Mouse (Mus musculus): ENCODE measurements around the gene Ahr. TPM values are rescaled to one million over a fixed set of nuclear protein-coding genes. Genes with fewer than 3 reads are reported as not detected.

Ahr gene
- polyA plus RNA-seq, 1 experiment from 2014 or later, result 18.2 TPM

DNA sequence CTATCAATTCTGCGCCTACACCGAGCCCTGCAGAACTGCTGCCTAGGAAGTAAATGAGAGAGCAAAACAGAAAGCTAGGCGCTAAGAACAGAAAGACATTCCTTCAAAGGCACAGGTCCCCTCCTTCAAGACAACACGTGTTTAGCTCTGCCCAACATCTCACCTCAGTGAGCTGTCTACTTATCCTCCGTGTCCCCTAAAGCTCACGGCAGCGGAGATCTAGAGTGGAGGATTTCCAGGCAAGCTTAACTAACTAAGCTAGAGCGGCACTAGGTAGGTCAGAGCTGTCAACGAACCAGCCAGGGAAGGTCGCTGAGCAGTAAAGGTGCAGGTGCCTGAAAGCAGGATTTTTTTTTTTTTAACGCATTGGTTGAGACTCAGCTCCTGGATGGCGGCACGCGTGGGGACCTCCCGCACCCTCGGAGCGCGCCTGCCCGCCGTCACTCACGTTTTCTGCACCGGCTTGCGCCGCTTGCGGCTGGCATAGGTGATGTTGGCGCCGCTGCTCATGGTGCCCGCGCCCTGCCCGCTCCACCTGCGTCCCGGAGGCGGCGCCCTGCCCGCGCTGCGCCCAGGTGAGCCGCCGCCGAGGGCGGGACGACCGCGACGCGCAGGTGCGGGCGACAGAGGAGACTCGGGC is 604 bp downstream of the Ahr start:
- Histone ChIP-seq H3K9me3 (no peaks in the 10 kb centered on the region), H3K27ac (peak overlapping the region; percentile 84), H3K4me3 (peak overlapping the region; percentile 77), H3K9ac (peak overlapping the region; percentile 61), H3K27me3 (0 out of 2 replicates have a peak, but pooled peaks cover 6% of the 10 kb centered on the region), H3K36me3 (no peaks in the 10 kb centered on the region), H3K4me2 (peak overlapping the region; percentile 99), H3K4me1 (peaks cover 11% of the 10 kb centered on the region)
- under 1% methylated on average over 41 of the region's 49 CpGs for WGBS
- no peak for ATAC-seq (ENCODE audit: insufficient number of reproducible peaks, low FRiP score, low TSS enrichment, low read depth)

GRCm38 (mm10) chr12:35533748-35534113 is 1.1 kb downstream of the Ahr start:
- Histone ChIP-seq H3K27ac (0 out of 2 replicates have a peak overlapping the region, but pooled peaks have one; percentile 84), H3K36me3 (no peaks in the 10 kb centered on the region), H3K9me3 (no peaks in the 10 kb centered on the region), H3K9ac (peak overlapping the region; percentile 61; the same call in 1 of the 2 replicates), H3K4me2 (peak overlapping the region; percentile 99), H3K4me3 (peak overlapping the region; percentile 77), H3K4me1 (peaks cover 11% of the 10 kb centered on the region), H3K27me3 (0 out of 2 replicates have a peak, but pooled peaks cover 6% of the 10 kb centered on the region)
- no peak for ATAC-seq (ENCODE audit: insufficient number of reproducible peaks, low FRiP score, low TSS enrichment, low read depth)

GRCm38 (mm10) chr12:35533133-35533532 is 1.7 kb downstream of the Ahr start:
- H3K27ac ChIP-seq, result no peak overlapping the region
- H3K4me3 ChIP-seq, result peak overlapping the region; percentile 23
- WGBS, result 55% methylated on average over 5 of the region's 5 CpGs
- 0 out of 2 replicates have a peak, but pooled peaks cover 6% of the 10 kb centered on the region for H3K27me3 ChIP-seq
- H3K4me1 ChIP-seq, result peaks cover 11% of the 10 kb centered on the region
- peak overlapping the region; percentile 30 for H3K4me2 ChIP-seq
- no peaks in the 10 kb centered on the region for H3K36me3 ChIP-seq
- no peak overlapping the region for H3K9ac ChIP-seq
- no peaks in the 10 kb centered on the region for H3K9me3 ChIP-seq
- ATAC-seq (ENCODE audit: insufficient number of reproducible peaks, low FRiP score, low TSS enrichment, low read depth), result no peak

GRCm38 (mm10) chr12:35532151-35532550 is 2.7 kb downstream of the Ahr start:
- no peaks in the 10 kb centered on the region for H3K36me3 ChIP-seq
- peak overlapping the region; percentile 30 for H3K4me2 ChIP-seq
- no peak for ATAC-seq (ENCODE audit: insufficient number of reproducible peaks, low FRiP score, low TSS enrichment, low read depth)
- H3K27me3 ChIP-seq, result 0 out of 2 replicates have a peak, but pooled peaks cover 6% of the 10 kb centered on the region
- H3K9ac ChIP-seq, result no peak overlapping the region
- H3K9me3 ChIP-seq, result no peaks in the 10 kb centered on the region
- H3K27ac ChIP-seq, result no peak overlapping the region
- H3K4me3 ChIP-seq, result peak overlapping the region; percentile 16; the same call in 1 of the 2 replicates
- peaks cover 11% of the 10 kb centered on the region for H3K4me1 ChIP-seq
- 17% methylated on average over 5 of the region's 5 CpGs for WGBS

DNA sequence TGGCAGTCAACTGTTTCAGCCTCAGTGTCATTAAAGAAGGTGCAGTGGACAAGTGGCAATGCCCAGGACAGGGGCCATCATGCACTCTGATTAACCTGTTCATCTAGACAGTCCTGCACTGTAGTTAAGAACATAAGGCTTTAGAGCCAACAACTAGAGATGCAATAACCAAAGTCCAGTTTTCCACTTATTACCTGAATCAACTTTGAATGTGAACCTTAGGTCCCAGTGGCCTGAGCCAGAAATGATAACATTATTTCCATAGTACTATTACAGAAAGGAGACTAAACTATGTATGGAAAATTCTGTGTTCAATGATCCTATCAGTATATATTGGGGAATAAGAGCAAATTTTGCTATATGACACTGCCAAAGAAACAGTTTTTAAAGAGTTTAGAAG is 4.3 kb downstream of the Ahr start:
- Histone ChIP-seq H3K36me3 (no peaks in the 10 kb centered on the region), H3K27me3 (0 out of 2 replicates have a peak, but pooled peaks cover 6% of the 10 kb centered on the region), H3K4me3 (no peak overlapping the region), H3K27ac (no peak overlapping the region), H3K9me3 (no peaks in the 10 kb centered on the region), H3K9ac (no peak overlapping the region), H3K4me1 (peaks cover 11% of the 10 kb centered on the region), H3K4me2 (no peak overlapping the region)
- ATAC-seq (ENCODE audit: insufficient number of reproducible peaks, low FRiP score, low TSS enrichment, low read depth), result no peak

- 64% methylated on average over 6 of the region's 6 CpGs for WGBS
- no peaks in the 10 kb centered on the region for H3K9me3 ChIP-seq
- H3K4me2 ChIP-seq, result no peak overlapping the region
- H3K4me3 ChIP-seq, result no peak overlapping the region
- no peaks in the 10 kb centered on the region for H3K27me3 ChIP-seq
- H3K4me1 ChIP-seq, result no peaks in the 10 kb centered on the region
- H3K36me3 ChIP-seq, result 0 out of 2 replicates have a peak, but pooled peaks cover 5% of the 10 kb centered on the region
- no peak overlapping the region for H3K27ac ChIP-seq
- no peak overlapping the region for H3K9ac ChIP-seq
- no peak for ATAC-seq (ENCODE audit: insufficient number of reproducible peaks, low FRiP score, low TSS enrichment, low read depth)
These were observed 7.4 kb downstream of the Ahr start for GRCm38 (mm10) chr12:35527429-35527828.

- Histone ChIP-seq H3K27ac (no peak overlapping the region), H3K27me3 (no peaks in the 10 kb centered on the region), H3K4me1 (no peaks in the 10 kb centered on the region), H3K36me3 (0 out of 2 replicates have a peak, but pooled peaks cover 5% of the 10 kb centered on the region), H3K4me2 (no peak overlapping the region), H3K4me3 (no peak overlapping the region), H3K9me3 (no peaks in the 10 kb centered on the region), H3K9ac (no peak overlapping the region)
- ATAC-seq (ENCODE audit: insufficient number of reproducible peaks, low FRiP score, low TSS enrichment, low read depth), result no peak
- 90% methylated on average over 9 of the region's 9 CpGs for WGBS
These were observed 12.2 kb downstream of the Ahr start for GRCm38 (mm10) chr12:35522585-35523103.

GRCm38 (mm10) chr12:35515621-35516020 is 19.2 kb downstream of the Ahr start:
- 49% methylated on average over 3 of the region's 3 CpGs for WGBS
- Histone ChIP-seq H3K27me3 (no peaks in the 10 kb centered on the region), H3K4me3 (no peak overlapping the region), H3K36me3 (peaks cover 3% of the 10 kb centered on the region; the same call in 1 of the 2 replicates), H3K4me2 (no peak overlapping the region), H3K27ac (no peak overlapping the region), H3K9me3 (no peaks in the 10 kb centered on the region), H3K4me1 (no peaks in the 10 kb centered on the region), H3K9ac (no peak overlapping the region)
- ATAC-seq (ENCODE audit: insufficient number of reproducible peaks, low FRiP score, low TSS enrichment, low read depth), result no peak

- H3K9ac ChIP-seq, result no peak overlapping the region
- no peak overlapping the region for H3K4me2 ChIP-seq
- no peak for ATAC-seq (ENCODE audit: insufficient number of reproducible peaks, low FRiP score, low TSS enrichment, low read depth)
- WGBS, result 51% methylated on average over 2 of the region's 2 CpGs
- no peaks in the 10 kb centered on the region for H3K4me1 ChIP-seq
- H3K27ac ChIP-seq, result no peak overlapping the region
- H3K9me3 ChIP-seq, result no peaks in the 10 kb centered on the region
- peaks cover 5% of the 10 kb centered on the region; the same call in 1 of the 2 replicates for H3K36me3 ChIP-seq
- H3K27me3 ChIP-seq, result no peaks in the 10 kb centered on the region
- no peak overlapping the region for H3K4me3 ChIP-seq
These were observed 20.2 kb downstream of the Ahr start for GRCm38 (mm10) chr12:35514671-35515070.

- H3K27ac ChIP-seq, result no peak overlapping the region
- no peaks in the 10 kb centered on the region for H3K4me1 ChIP-seq
- H3K9ac ChIP-seq, result no peak overlapping the region
- no peaks in the 10 kb centered on the region for H3K9me3 ChIP-seq
- H3K27me3 ChIP-seq, result no peaks in the 10 kb centered on the region
- WGBS, result 89% methylated on average over 5 of the region's 5 CpGs
- ATAC-seq (ENCODE audit: insufficient number of reproducible peaks, low FRiP score, low TSS enrichment, low read depth), result no peak
- no peak overlapping the region for H3K4me2 ChIP-seq
- H3K4me3 ChIP-seq, result no peak overlapping the region
- peaks cover 5% of the 10 kb centered on the region; the same call in 1 of the 2 replicates for H3K36me3 ChIP-seq
These were observed 24.1 kb downstream of the Ahr start for GRCm38 (mm10) chr12:35510711-35511110.

DNA sequence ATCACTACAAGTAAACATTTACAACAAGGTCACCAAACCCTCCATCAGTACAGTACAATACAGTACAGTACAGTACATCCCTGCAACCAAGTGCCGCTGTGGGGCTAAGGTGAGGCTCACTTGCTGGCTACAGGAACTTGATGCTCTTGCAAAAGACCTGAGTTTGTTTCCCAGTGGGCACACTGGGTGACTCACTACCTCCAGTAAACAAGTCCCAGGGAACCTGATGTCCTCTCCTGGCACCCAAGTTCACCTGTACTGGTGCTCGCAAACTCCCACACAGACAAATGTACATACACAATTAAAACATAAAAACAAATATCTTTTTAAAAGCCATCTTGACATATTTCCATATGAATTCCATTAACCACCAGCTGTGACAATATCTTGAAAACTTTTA is 28.5 kb downstream of the Ahr start:
- ATAC-seq (ENCODE audit: insufficient number of reproducible peaks, low FRiP score, low TSS enrichment, low read depth), result no peak
- 93% methylated on average over 2 of the region's 2 CpGs for WGBS
- Histone ChIP-seq H3K4me2 (no peak overlapping the region), H3K4me1 (no peaks in the 10 kb centered on the region), H3K36me3 (peaks cover 13% of the 10 kb centered on the region; the same call in 1 of the 2 replicates), H3K27ac (no peak overlapping the region), H3K4me3 (no peak overlapping the region), H3K27me3 (no peaks in the 10 kb centered on the region), H3K9me3 (no peaks in the 10 kb centered on the region), H3K9ac (no peak overlapping the region)

DNA sequence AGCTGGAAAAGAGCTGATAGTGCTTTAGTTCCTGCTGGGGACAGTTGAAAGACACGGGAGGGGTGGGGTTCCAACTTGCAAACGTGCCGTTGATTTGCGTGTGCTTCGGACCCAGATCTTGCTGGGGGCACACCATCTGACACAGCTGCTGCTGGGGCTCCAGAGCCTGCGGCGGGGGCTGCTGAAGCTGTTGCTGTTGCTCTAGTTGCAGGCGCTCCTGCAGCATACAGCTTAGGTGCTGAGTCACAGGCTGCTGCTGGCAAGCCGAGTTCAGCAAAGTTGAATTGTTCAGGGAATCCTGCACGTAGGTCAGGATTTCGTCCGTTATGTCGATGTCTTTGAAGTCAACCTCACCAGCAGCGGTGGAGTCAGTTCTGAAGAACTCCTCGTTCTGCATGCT is 30.8 kb downstream of the Ahr start:
- ATAC-seq (ENCODE audit: insufficient number of reproducible peaks, low FRiP score, low TSS enrichment, low read depth), result no peak
- Histone ChIP-seq H3K36me3 (0 out of 2 replicates have a peak, but pooled peaks cover 8% of the 10 kb centered on the region), H3K9ac (no peak overlapping the region), H3K4me2 (no peak overlapping the region), H3K27me3 (no peaks in the 10 kb centered on the region), H3K4me1 (no peaks in the 10 kb centered on the region), H3K27ac (no peak overlapping the region), H3K4me3 (no peak overlapping the region), H3K9me3 (no peaks in the 10 kb centered on the region)
- 71% methylated on average over 15 of the region's 15 CpGs for WGBS

Measured in limb, embryonic 15.5 days (tissue).